Comparison of ENCODE assay signal across 14 mouse cellular contexts in genomic region chr9:68799065-68799464, GRCm38 (mm10).
DNase-seq lines count a peak whose midpoint lies in the region; ATAC-seq lines count a peak whose summit lies in the region.
"Had no signal": no experiment of that assay in that cellular context is flagged by ENCODE, and none has a peak within 500 bp of the region (broad histone marks: within the 10 kb centered on the region; RNA-seq: fewer than 3 reads in every experiment).

No protein-coding gene starts in this region.

- no peak overlapping the region for H3K27ac ChIP-seq in forebrain, embryonic 13.5 days
- H3K27ac ChIP-seq in forebrain, embryonic 12.5 days = no peak overlapping the region
- H3K27ac ChIP-seq in forebrain, embryonic 16.5 days (ENCODE audit: low read length) = no peak overlapping the region
- H3K27ac ChIP-seq: hindbrain, postnatal 0 days; liver, embryonic 12.5 days had no signal

- no peak overlapping the region for H3K4me3 ChIP-seq in forebrain, embryonic 13.5 days
- H3K4me3 ChIP-seq in forebrain, embryonic 12.5 days (replicated peaks) = no peak overlapping the region
- no peak overlapping the region for H3K4me3 ChIP-seq in forebrain, embryonic 16.5 days (replicated peaks; ENCODE audit: low read length)
- H3K4me3 ChIP-seq: liver, embryonic 12.5 days had no signal

- intact Hi-C loops in gastrocnemius, postnatal 14 days (cut with DNase I; ENCODE audit: low total_unique reads) = no loop called here

- ATAC-seq in forebrain, embryonic 13.5 days = peak; percentile 68; the same call in 1 of the 2 replicates
- ATAC-seq in forebrain, embryonic 12.5 days (ENCODE audit: low FRiP score) = no peak
- ATAC-seq in forebrain, embryonic 16.5 days = peak; percentile 86
- ATAC-seq: hindbrain, postnatal 0 days; liver, embryonic 12.5 days; lung, postnatal 0 days had no signal

- H3K9me3 ChIP-seq in forebrain, embryonic 13.5 days (replicated peaks) = no peaks in the 10 kb centered on the region
- no peaks in the 10 kb centered on the region for H3K9me3 ChIP-seq in forebrain, embryonic 12.5 days
- H3K9me3 ChIP-seq in forebrain, embryonic 16.5 days (ENCODE audit: control insufficient read depth, low read length) = no peaks in the 10 kb centered on the region

- H3K9ac ChIP-seq in forebrain, embryonic 13.5 days = no peak overlapping the region
- no peak overlapping the region for H3K9ac ChIP-seq in forebrain, embryonic 12.5 days
- H3K9ac ChIP-seq in forebrain, embryonic 16.5 days (replicated peaks; ENCODE audit: low read depth, low read length) = no peak overlapping the region
- H3K9ac ChIP-seq: liver, embryonic 12.5 days had no signal

- no peaks in the 10 kb centered on the region for H3K4me1 ChIP-seq in forebrain, embryonic 13.5 days
- H3K4me1 ChIP-seq in forebrain, embryonic 12.5 days = no peaks in the 10 kb centered on the region
- H3K4me1 ChIP-seq in forebrain, embryonic 16.5 days (replicated peaks; ENCODE audit: control insufficient read depth, insufficient read depth, low read length) = no peaks in the 10 kb centered on the region
- H3K4me1 ChIP-seq: liver, embryonic 12.5 days had no signal

- H3K36me3 ChIP-seq in forebrain, embryonic 13.5 days (ENCODE audit: poor library complexity, severe bottlenecking) = no peaks in the 10 kb centered on the region
- H3K36me3 ChIP-seq in forebrain, embryonic 12.5 days (replicated peaks) = no peaks in the 10 kb centered on the region
- no peaks in the 10 kb centered on the region for H3K36me3 ChIP-seq in forebrain, embryonic 16.5 days (ENCODE audit: control insufficient read depth, insufficient read depth)
- H3K36me3 ChIP-seq: liver, embryonic 12.5 days had no signal

- peak; percentile 19 to 53 for DNase-seq in left cerebral cortex, adult 18-20 months (ENCODE audit: low spot score in 2 of 2)
- DNase-seq in right cerebral cortex, postnatal 25 days = peak; percentile 40
- DNase-seq in gastrocnemius, adult 8-10 months (ENCODE audit: low spot score in 2 of 2) = no peak
- DNase-seq in gastrocnemius, postnatal 14 days = no peak
- DNase-seq in thymus, postnatal 4 days = no peak
- DNase-seq: cerebellum, postnatal 14 days; heart, adult 18-20 months; thymus, adult 2 months had no signal

- WGBS in forebrain, embryonic 13.5 days = 82% methylated on average over 6 of the region's 6 CpGs
- WGBS in forebrain, embryonic 12.5 days = 86% methylated on average over 6 of the region's 6 CpGs
- 59% methylated on average over 6 of the region's 6 CpGs for WGBS in forebrain, embryonic 16.5 days

- H3K4me2 ChIP-seq in forebrain, embryonic 13.5 days = no peak overlapping the region
- H3K4me2 ChIP-seq in forebrain, embryonic 12.5 days = no peak overlapping the region
- no peak overlapping the region for H3K4me2 ChIP-seq in forebrain, embryonic 16.5 days (ENCODE audit: low read length)
- H3K4me2 ChIP-seq: liver, embryonic 12.5 days had no signal

- H3K27me3 ChIP-seq in forebrain, embryonic 13.5 days = peaks cover 4% of the 10 kb centered on the region
- no peaks in the 10 kb centered on the region; the same call in 1 of the 2 replicates for H3K27me3 ChIP-seq in forebrain, embryonic 12.5 days
- no peaks in the 10 kb centered on the region; the same call in 1 of the 2 replicates for H3K27me3 ChIP-seq in forebrain, embryonic 16.5 days (replicated peaks; ENCODE audit: control insufficient read depth, insufficient read depth, low read length)
- H3K27me3 ChIP-seq: liver, embryonic 12.5 days had no signal

Comparison
In these comparisons a context has a peak if more than half of its experiments do, and no peak if none do; other contexts are left out.
1. DNase-seq: peak in left cerebral cortex, adult 18-20 months (2 of 2) and right cerebral cortex, postnatal 25 days (single experiment); none in gastrocnemius, adult 8-10 months (0 of 2), gastrocnemius, postnatal 14 days (single experiment) and thymus, postnatal 4 days (single experiment).